Mouse (Mus musculus) adipocyte (in vitro differentiated cells): Measurements from ENCODE around the gene Baz2a.
A peak's percentile ranks its signal among the peaks of the same experiment; 100 is the strongest.
"Not testable (repeated sequence)": the region's sequence is repeated elsewhere in the genome, so short reads cannot be mapped to it uniquely, and the experiment has no call there.

Experiments
- DNase-seq: peaks from one replicate; pipeline ENCODE4 v3.0.0-alpha.2; 2016; ENCODE audit warnings: low spot score

The Baz2a gene

DNA sequence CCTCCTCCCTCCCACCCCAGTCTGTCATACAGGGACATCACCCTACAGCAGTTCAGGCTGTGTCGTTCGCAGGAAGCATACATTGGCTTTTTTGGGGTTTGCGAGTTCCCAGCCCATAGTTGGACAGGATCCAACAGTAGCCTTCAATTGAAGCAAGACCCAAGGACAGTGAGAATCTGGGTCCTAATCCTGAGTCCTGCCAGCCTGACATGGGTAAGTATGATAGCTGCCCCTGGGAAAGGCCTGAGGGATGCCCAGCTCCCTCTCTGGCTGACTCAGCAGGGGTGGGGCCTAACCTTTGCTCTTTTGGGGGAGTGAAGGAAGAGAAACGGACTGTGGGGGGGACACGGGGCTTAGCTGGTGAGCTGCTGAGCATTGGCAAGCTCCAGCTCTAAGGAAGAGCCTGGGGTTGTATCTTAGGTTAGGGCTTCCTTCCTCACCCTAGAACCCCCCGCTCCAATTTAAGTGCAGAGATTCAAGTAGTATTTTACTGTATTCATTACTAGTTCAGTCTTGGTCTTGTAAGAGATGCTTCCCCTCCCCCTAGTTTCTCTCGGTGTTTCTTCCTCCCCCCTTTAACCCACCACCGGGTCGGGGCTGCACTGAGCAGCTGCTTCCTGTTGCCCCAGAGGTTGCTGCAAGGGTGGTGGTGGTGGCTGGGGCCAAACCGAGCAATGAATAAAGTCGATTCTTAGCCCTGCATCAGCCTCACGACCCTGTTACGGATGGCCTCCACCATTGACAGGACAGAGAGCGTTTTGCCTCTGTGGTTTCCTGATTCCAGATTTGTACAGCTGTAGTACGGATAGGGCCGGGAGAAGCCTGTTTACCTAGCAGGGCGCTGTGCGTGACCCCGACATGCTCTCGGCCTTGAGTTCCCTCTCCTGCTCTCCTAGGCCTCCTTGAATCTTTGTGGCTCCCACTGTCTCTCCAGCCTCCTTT, at the start of gene Baz2a:
Gene Baz2a (plus strand): TSS at position 14 of the 942 bp plus-strand sequence.
- peak; percentile 92 for DNase-seq

DNA sequence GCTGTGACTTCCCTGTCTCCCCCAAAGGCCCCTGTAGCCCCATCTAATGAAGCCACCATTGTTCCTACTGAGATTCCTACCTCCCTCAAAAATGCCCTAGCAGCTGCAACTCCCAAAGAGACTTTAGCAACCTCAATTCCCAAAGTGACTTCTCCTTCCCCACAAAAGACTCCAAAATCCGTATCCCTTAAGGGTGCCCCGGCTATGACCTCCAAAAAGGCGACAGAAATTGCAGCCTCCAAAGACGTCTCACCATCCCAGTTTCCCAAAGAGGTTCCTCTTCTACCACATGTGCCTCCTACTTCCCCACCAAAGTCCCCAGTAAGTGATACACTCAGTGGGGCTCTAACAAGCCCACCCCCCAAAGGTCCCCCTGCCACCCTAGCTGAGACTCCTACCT, 49.7 kb upstream of the Baz2a start:
- DNase-seq, result no peak

DNA sequence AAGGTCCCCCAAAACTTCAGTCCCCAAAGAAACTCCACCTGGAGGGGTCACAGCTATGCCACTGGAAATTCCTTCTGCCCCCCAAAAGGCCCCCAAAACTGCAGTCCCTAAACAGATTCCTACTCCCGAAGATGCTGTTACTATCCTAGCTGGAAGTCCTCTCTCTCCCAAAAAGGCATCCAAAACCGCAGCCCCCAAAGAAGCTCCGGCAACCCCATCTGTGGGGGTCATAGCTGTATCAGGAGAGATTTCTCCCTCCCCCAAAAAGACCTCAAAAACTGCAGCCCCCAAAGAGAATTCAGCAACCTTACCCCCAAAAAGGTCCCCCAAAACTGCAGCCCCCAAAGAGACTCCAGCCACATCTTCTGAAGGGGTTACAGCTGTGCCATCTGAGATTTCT, 48.9 kb upstream of the Baz2a start:
- DNase-seq, result no peak

DNA sequence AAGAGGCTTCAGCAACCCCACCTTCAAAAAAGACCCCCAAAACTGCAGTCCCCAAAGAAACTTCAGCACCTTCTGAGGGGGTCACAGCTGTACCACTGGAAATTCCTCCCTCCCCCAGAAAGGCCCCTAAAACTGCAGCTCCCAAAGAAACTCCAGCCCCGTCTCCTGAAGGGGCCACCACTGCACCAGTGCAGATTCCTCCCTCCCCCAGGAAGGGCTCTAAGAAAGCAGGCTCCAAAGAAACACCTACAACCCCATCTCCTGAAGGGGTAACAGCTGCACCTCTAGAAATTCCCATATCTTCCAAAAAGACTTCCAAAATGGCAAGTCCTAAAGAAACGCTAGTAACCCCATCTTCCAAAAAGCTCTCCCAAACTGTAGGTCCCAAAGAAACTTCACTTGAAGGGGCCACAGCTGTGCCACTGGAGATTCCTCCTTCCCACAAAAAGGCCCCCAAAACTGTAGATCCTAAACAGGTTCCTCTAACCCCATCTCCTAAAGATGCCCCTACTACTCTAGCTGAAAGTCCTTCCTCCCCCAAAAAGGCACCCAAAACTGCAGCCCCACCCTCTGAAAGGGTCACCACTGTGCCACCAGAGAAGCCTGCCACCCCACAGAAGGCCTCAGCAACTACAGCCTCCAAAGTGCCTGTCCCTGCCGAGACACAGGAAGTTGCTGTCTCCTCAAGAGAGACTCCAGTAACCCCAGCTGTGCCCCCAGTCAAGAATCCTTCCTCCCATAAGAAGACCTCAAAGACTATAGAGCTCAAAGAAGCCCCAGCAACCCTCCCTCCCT, 48.1 kb upstream of the Baz2a start:
- no peak for DNase-seq

DNA sequence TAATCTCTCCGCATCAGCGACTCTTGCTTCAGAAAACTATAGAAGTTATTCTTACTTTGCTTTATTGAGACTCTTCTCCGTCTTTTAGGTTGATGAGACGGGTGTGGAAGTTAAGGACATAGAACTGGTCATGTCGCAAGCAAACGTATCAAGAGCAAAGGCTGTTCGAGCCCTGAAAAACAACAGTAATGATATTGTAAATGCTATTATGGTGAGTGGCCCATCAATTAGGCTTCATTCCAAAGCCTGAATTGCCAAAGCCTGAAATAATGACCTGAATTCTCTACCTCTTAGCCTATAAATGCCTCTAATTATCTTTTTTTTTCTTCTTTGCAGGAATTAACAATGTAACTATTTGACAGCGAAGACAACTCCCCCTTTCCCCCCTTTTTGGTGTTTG, 43.2 kb upstream of the Baz2a start:
- DNase-seq, result no peak

DNA sequence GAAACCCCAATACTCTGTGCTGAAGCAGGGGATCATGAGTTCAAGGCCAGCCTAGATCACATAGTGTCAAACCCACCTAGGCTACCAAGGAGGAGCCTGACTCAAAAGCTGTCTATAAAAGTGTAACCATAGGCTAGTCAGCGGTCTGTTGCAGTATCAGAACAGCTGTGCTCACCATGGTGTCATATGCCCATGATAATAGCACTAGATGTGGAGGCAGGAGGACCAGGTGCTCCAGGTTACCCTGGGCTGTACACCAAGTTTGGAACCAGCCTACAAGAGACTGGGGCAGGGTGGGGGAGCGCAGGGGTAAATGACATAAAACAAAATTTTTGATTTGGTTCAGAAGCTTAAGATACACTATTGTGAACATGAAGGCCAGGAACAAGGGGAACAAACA, 41.6 kb upstream of the Baz2a start:
- no peak for DNase-seq

DNA sequence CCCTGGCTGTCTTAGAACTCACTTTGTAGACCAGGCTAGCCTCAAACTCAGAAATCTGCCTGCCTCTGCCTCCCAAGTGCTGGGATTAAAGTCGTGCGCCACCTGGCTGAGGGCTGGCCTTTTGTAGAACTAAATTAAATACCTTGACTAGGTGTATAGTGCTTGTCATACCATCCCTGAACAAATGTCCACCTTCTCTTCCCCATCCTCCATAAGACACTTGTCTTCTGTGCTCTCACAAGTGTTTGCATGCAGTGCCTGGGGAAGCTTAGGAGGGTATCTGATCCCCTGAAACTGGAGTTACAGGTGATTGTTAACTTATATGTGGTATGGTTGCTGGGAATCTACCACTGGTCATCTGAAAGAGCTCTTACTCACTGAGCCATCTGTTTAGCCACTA, 41.0 kb upstream of the Baz2a start:
- DNase-seq, result no peak

DNA sequence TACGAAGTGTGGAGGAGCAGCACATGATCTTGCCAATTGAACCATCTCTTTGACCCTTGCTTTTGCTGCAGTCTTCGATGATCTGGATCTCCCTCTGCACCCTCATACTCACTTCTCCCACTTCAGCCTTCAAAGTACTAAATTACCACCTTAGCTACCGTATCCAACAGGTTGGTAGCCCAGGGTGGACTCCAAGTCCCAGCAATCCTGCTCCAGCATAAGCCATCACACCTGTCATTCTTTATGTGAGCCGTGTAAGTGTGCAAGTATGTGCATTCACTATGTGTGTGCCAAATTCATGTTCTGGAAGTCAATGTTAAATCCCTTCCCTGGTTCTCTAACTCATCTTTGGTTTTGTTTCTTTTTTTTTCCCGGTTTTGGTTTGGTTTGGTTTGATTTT, 39.8 kb upstream of the Baz2a start:
- DNase-seq, result no peak

DNA sequence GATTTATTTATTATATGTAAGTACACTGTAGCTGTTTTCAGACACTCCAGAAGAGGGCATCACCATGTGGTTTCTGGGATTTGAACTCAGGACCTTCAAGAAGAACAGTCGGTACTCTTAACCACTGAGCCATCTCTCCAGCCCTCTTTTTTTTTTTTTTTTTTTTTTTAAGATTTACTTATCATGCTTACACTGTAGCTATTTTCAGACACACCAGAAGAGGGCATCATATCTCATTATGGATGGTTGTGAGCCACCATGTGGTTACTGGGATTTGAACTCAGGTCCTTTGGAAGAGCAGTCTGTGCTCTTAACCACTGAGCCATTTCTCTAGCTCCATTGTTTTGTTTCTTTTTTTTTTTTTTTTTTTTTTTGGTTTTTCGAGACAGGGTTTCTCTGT, 39.2 kb upstream of the Baz2a start:
- DNase-seq, result not testable (repeated sequence)

DNA sequence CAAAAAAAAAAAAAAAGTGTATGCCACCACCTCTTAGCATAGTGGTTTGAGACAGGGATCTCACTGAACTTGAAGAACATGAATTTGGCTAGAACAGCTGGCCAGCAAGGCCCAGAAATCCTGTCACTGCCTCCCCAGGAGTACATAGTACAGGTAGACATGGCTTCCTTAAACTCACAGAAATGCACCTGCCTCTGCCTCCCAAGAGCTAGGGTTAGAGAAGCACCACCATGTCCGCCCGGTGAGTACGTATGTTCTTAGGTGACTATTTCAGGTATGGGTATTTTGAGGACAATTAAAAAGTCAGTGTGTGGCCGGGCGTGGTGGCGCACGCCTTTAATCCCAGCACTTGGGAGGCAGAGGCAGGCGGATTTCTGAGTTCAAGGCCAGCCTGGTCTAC, 38.4 kb upstream of the Baz2a start:
- DNase-seq, result no peak

DNA sequence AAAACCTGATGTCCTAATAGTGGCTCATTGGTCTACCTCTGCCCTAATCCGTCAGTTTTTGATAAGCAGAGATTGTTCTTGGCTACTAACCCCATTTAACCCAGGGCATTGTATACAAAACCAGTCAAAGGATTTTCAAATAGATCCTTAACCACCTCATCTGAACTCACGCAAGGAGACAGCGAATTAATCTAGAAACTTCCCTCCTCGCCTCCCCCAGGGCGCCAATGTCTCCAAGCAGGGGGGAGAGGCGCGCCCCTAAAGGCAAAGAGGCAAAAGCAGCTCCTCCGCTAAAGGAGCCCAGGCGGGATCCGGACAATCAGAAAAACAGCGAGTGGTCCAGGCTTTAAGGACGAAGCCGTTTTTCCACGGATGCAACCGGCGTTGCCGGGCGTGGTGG, 33.2 kb upstream of the Baz2a start:
- DNase-seq, result no peak

DNA sequence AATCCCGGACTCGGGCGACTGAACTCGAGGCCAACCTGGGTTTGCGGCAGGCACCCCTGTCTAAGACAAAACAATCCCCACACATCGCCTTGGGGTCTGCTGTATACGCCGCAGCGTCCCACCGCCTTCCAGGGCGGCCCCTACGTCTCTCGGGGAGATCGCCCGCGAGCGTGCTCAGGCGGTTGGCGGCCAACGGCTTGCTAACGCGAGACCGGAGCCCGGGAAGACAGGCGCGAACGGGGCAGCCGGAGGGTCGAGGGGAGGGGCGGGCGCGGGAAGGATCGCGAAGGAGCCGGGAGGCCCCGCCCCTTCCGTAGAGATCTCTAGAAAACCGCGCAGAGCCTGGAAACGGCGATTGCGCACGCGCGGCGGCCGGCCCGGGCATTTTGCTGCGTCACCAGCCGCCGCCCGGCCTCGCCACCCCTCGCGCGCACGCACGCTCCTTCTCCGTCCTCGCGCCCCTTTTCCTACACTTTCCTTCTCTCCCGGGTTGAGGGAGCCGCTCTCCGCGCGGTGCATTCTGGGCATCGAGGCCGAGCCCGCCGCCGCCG, 32.7 kb upstream of the Baz2a start, which contains the start of gene Ptges3:
Gene Ptges3 (plus strand): TSS at position 354 of the 551 bp plus-strand sequence.
- DNase-seq, result peak; percentile 94

DNA sequence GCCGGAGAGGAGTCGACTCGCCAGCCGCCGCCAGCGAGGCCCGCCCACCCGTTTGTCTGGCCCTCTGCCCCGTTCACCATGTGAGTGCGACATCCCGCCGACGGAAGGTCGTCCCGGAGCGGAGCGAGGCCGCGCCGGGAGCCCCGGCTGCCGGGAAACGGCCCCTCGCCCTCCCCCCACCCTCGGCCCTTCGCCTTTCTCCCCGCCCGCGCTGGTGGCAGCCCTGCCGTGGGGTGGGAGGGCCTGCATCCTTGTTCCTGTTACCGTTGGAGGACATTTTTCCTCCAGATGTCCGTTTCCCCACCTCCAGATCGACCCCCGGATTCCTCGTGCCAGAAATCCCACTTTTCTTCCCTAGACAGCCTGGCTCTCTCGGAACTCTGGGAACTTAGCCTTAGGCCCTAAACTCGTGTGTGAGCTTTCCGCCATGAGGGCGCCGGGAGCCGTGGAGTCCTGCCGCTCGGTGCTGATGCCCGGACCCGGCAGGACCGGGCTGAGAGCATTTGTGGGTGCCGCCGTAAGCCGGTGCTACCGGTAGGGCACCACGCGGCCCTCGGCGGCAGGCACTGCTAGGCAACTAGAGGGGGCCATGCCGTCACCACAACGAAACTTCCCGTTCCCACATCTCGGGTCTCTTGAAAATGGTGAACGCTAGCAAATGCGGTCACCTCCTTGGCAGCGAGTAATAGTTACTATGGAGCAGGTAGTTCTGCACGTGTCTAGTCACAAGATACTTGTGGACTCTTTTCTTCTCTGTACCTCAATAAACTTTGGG, 32.0 kb upstream of the Baz2a start:
- peak; percentile 42 for DNase-seq

DNA sequence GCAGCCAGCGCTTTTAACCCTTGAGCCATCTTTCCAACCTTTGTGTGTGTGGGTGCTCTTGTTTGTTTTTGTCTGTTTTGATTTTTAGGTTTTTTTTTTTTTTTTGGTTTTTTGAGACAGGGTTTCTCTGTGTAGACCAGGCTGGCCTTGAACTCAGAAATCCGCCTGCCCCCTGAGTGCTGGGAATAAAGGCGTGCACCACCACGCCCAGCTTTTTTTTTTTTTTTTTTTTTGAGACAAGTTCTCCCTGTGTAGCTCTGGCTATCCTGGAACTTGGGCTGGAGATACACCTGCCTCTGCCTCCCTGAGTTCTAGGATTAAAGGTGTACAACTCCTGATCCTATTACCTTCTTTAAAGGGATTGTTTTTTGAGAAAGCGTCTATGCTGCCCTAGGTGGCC, 30.3 kb upstream of the Baz2a start:
- DNase-seq, result no peak

DNA sequence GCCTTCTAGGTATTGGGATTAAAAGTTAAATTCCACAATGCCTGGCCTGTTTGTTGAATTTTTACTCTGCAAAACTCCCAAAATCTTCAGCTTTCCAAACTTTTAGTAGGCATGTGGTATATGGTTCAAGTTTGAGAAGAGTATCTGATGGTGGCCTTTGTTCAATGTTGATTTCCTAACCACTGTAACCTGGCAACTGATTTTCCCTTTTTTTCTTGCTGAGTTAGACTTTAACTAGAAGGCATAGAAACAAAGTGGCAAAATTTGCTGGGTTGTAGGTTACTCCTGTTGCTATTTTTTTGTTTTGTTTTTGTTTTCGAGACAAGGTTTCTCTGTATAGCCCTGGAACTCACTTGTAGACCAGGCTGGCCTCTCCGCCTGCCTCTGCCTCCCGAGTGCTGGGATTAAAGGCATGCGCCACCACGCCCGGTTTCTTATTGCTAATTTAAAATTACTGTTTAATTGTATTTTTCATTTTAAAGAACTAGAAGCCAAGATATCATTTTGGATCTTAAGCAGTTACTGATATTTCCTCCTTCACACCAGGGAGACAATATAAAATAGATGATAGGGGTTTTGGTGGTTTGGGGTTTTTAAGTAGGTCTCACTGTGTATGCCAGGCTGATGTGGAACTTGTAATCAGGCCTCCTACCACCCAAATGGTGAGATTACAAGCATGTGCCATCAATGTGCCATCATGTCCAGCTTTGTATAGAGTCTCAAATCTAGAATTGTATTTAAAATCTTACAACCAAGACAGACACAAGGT, 29.0 kb upstream of the Baz2a start:
- peak; percentile 49 for DNase-seq

DNA sequence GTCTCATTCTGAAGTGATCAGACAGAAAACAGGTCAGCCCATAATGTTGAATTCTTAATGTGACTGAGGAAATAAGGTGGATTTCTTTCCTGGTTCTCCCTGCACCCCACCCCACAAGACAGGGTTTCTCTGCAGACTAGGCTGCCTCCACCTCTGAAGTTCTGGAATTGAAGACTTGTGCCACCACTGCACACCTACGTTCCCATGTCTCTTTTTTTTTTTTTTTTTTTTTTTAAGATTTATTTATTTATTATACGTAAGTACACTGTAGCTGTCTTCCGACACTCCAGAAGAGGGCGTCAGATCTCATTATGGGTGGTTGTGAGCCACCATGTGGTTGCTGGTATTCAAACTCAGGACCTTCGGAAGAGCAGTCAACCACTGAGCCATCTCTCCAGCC, 25.3 kb upstream of the Baz2a start:
- DNase-seq, result no peak

DNA sequence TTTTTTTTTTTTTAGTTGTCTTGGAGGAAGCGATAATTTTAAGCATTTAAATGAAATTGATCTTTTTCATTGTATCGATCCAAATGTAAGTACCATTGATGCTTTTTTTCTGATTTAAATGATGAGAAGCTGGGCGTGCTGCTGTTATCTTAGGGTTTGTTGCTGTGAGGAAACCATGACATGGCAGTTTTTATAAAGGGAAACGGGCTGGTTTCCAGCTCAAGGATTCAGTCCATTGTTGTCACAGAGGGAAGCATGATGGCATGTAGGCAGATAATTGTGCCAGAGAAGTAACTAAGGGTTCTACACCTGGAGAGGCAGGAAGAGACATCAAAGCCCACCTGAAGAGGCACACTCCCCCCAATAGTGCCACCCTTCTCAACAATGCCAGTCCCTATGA, 22.2 kb upstream of the Baz2a start:
- no peak for DNase-seq

DNA sequence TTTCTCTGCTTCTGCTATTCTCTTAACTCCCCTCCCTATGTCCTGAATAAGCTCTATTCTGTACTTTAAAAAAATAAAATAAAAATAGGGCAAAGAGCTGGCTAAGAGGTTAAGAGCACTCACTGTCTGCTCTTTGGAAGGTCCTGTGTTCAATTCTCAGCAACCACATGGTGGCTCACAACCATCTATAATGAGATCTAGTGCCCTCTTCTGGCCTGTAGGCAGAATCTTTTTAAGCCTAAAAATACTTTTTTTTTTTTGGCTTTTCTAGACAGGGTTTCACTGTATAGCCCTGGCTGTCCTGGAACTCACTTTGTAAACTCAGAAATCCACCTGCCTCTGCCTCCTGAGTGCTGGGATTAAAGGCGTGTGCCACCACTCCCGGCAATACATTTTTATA, 20.9 kb upstream of the Baz2a start:
- DNase-seq, result not testable (repeated sequence)

DNA sequence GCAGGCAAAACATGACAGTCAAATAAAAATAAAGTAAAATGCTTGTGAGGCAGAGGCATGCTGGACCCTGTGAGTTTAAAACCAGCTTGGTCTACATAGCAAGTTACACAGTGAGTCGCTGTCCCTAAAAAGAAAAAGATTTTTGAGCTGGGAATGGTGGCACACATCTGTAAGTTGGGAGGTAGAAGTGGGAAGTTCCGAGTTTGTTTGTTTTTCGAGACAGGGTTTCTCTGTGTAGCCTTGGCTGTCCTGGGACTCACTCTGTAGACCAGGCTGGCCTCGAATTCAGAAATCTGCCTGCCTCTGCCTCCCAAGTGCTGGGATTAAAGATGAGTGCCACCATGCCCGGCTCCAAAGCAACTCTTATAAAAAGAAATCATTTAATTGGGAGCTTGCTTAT, 13.1 kb upstream of the Baz2a start:
- DNase-seq, result not testable (repeated sequence)

DNA sequence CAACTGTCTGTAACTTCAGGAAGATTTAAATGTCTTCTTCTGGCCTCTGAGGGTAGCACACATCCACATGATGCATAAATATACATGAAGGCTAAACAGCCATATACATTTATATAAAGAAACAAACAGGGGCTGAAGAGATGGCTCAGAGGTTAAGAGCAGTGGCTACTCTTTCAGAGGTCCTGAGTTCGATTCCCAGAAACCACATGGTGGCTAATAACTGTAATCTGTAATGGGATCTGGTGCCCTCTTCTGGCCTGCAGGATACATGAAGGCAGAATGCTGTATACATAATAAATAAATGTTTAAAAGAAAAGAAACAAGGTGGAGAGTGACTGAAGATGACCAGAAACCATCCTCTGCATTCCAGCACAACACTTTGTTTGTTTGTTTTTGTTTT, 10.9 kb upstream of the Baz2a start:
- peak; percentile 56 for DNase-seq

DNA sequence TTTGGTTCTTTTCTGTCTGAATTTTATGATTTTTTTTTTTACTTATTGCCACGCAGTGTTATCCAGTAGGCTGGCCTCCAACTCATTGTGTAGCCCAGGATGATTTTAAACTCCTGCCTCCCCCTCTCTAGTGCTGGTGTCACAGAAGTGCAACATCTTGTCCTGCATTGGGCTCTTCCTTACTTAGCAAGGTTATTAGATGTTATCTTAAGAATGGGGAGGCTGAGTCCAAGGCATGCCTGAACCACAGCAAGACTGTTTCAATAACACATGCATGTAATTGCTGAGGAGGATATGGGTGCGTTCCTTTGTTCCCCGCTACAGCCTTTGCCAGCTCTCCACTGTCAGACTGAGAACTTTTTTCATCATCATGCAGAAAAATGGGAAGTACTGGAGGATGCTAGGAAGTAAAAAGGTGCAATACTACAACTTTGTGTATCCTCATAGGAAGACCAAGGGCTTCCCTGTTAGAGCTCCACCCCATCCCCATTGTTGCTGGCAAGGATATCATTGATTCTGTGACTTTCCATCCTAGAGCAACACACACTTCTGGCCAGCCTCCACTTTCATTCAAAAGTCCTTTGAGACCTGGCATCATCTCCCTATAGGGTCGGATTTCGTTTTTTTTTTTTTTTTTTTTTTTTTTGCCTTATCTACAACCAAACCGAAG, 9.4 kb upstream of the Baz2a start:
- DNase-seq, result peak; percentile 45
